21 mouse cellular contexts compared by ENCODE assay signal in the genomic region with DNA sequence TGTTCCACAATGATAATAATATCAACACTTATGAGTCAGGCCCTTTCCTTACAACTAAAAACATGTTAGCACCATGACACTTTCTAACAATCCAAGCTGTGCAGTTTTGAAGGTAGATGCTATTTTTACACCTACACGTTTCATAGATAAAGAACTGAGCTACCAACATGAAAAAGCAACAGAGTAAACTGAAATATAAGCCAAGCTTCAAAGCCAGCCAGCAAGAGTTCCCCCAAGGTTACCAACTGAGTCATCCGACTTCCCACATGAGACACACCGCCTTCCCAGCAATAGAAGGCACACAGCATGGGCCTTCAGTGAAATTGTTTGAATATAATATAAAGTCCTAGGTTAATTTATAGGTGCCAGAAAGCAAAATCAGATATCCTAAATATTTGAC.
DNase-seq lines count a peak whose midpoint lies in the region; TF ChIP-seq lines count a peak whose summit lies in the region.
"Had no signal": no experiment of that assay in that cellular context is flagged by ENCODE, and none has a peak within 500 bp of the region (broad histone marks: within the 10 kb centered on the region; RNA-seq: fewer than 3 reads in every experiment).

No protein-coding gene starts in this region.

- no peak overlapping the region for H3K27ac ChIP-seq in gastrocnemius, adult 2 months
- H3K27ac ChIP-seq: embryonic facial prominence, embryonic 10.5 days; forebrain, embryonic 13.5 days; heart, embryonic 10.5 days; hindbrain, embryonic 12.5 days had no signal

- no peak overlapping the region for H3K4me3 ChIP-seq in gastrocnemius, adult 2 months
- H3K4me3 ChIP-seq: embryonic facial prominence, embryonic 10.5 days; forebrain, embryonic 13.5 days; heart, embryonic 10.5 days; hindbrain, embryonic 12.5 days had no signal

- DNase-seq in adrenal gland, adult (ENCODE audit: inconsistent age in 2 of 2, low spot score in 1 of 2) = peak; percentile 26 to 55
- no peak for DNase-seq in adrenal gland, adult 8-10 months
- DNase-seq in frontal cortex, adult 2 months (ENCODE audit: extremely low spot score in 1 of 2, low spot score in 1 of 2) = peak; percentile 13 to 29
- DNase-seq in frontal cortex, postnatal 25 days (ENCODE audit: low spot score in 2 of 2) = no peak
- peak; percentile 22 for DNase-seq in right cerebral cortex, adult 18-20 months
- DNase-seq in right cerebral cortex, postnatal 14 days = no peak
- DNase-seq in gastrocnemius, adult 2 months = no peak
- DNase-seq in embryo, embryonic 9.5 days (ENCODE audit: extremely low spot score) = no peak
- DNase-seq: B cell, adult 2 months; cerebellum, adult 18-20 months; cerebellum, adult 9-11 months; cerebellum, postnatal 36 days; forebrain, postnatal 0 days; gastrocnemius, postnatal 36 days; heart, adult 18-20 months; heart, postnatal 10 days; heart, postnatal 4 days had no signal

- TF ChIP-seq CTCF in gastrocnemius, adult 2 months (IDR thresholded peaks at IDR 0.05) = no peak

- intact Hi-C loops in gastrocnemius, adult 2 months (cut with DNase I) = no loop called here

Comparison
In these comparisons a context has a peak if more than half of its experiments do, and no peak if none do; other contexts are left out.
1. DNase-seq: peak in adrenal gland, adult (2 of 2), frontal cortex, adult 2 months (2 of 2) and right cerebral cortex, adult 18-20 months (single experiment); none in adrenal gland, adult 8-10 months (single experiment), frontal cortex, postnatal 25 days (0 of 2), right cerebral cortex, postnatal 14 days (single experiment), gastrocnemius, adult 2 months (single experiment) and embryo, embryonic 9.5 days (single experiment).